Mouse (Mus musculus) ES-E14 (cell line): Measurements from ENCODE around the gene Glt8d2.

Source experiments
- CHD2 ChIP-seq: IDR thresholded peaks from 2 replicates; pipeline ENCODE4 v1.6.1; 2014; ENCODE audit warnings: mild to moderate bottlenecking, low read depth, low read length, inconsistent platforms
- MAFK ChIP-seq: IDR thresholded peaks from 2 replicates; pipeline ENCODE4 v1.6.1; 2014; ENCODE audit warnings: mild to moderate bottlenecking, low read depth, low read length, inconsistent platforms; ENCODE audit not compliant: insufficient read depth
- ZC3H11A ChIP-seq: IDR thresholded peaks from 2 replicates; pipeline ENCODE4 v1.6.1; 2012; ENCODE audit warnings: low read depth, mild to moderate bottlenecking, inconsistent platforms, low read length, borderline replicate concordance
- ZNF384 ChIP-seq: IDR thresholded peaks from 2 replicates; pipeline ENCODE4 v1.6.1; 2012; ENCODE audit warnings: low read depth, low read length, inconsistent platforms

GRCm38 (mm10) chr10:82698712-82699261 is 8.3 kb upstream of the Glt8d2 start:
- TF ChIP-seq CHD2: no peak
- TF ChIP-seq ZNF384: no peak
- no peak for TF ChIP-seq ZC3H11A
- TF ChIP-seq MAFK: no peak
